Mouse (Mus musculus): ENCODE measurements at regions not wholly inside any gene's neighbourhood (a gene's known extent, or its start where the extent isn't known, plus 50 kb on each side); places are given as distances from the start of the nearest gene placed in this dataset.
A peak's percentile ranks its signal among the peaks of the same experiment; 100 is the strongest.

DNA sequence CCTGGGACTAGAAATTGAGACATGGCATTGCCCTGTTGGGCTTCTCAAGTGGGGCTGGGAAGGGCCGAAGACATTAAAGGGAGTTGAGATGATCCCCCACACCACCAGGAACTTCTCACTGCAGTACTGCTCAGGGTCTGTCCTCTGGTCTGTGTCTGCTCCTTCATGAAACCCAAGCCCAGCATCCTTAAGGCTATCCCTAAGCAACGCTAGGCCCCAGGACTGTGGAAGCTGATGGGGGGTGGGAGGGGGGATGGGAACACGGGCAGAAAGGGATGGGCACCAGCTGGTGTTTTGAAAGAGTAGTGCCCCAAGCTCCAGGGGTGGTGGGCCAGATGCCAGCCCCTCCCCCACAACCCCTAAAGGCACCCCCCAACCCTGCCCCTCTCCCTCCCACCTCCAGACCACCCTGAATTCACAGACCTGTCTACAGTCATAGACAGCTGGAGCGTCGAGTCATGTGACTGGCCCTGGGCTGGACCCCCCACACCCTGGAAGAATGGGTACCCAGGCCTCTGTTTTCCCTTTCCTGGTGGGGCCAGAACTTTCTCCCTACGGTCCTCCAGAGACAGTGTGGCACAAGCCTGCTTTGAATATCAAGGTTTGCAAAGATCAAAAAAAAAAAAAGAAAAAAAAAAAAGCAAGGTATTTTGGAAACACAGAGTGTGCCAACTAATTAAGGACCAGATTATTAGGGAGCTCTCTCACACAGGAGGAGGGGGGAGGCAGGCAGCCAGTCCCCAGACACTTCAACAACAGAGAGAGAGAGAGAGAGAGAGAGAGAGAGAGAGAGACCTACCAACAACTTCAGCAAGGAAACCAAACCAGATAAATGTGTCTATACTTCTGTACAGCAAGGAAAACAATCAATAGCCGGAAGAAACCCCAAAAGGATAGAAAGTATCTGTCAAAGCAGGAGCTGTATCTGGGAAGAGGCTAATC lies 85.1 kb downstream of the Pdgfa start:
- H3K4me3 ChIP-seq, result no peak overlapping the region
- 62% methylated on average over 7 of the region's 7 CpGs for WGBS
- H3K4me2 ChIP-seq, result no peak overlapping the region
- no peak overlapping the region for H3K27ac ChIP-seq
- H3K9me3 ChIP-seq, result no peaks in the 10 kb centered on the region
- peaks cover 10% of the 10 kb centered on the region for H3K4me1 ChIP-seq
- ATAC-seq (ENCODE audit: borderline replicate concordance, extremely low read depth, low FRiP score, low TSS enrichment), result 0 out of 2 replicates have a peak, but pooled peaks have one; percentile 29
- no peak overlapping the region for H3K9ac ChIP-seq
- no peaks in the 10 kb centered on the region for H3K36me3 ChIP-seq
- H3K27me3 ChIP-seq, result no peaks in the 10 kb centered on the region

DNA sequence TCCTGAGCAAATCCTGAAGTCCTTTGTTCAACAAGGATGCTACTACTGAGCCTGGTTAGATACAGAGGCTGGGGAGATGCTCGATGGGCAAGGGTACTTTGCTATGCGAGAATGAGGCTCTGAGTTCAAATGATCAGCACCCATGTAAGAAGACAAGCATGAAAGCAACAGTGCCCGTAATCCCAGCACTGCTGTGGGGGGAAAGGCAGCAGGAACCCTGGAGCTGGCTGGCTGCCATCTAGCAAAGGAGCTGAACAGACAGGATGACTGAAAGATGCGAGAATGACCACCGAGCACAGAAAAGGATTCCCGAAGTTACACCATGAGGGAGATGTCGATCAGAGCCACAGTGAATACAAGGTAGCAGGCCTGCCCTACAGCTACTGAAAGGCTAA lies 84.5 kb downstream of the Pdgfa start:
- 50% methylated on average over 7 of the region's 7 CpGs for WGBS
- Histone ChIP-seq H3K9ac (no peak overlapping the region), H3K4me2 (no peak overlapping the region), H3K9me3 (no peaks in the 10 kb centered on the region), H3K4me3 (no peak overlapping the region), H3K36me3 (no peaks in the 10 kb centered on the region), H3K27ac (no peak overlapping the region), H3K27me3 (no peaks in the 10 kb centered on the region), H3K4me1 (peaks cover 10% of the 10 kb centered on the region)
- ATAC-seq (ENCODE audit: borderline replicate concordance, extremely low read depth, low FRiP score, low TSS enrichment), result no peak

DNA sequence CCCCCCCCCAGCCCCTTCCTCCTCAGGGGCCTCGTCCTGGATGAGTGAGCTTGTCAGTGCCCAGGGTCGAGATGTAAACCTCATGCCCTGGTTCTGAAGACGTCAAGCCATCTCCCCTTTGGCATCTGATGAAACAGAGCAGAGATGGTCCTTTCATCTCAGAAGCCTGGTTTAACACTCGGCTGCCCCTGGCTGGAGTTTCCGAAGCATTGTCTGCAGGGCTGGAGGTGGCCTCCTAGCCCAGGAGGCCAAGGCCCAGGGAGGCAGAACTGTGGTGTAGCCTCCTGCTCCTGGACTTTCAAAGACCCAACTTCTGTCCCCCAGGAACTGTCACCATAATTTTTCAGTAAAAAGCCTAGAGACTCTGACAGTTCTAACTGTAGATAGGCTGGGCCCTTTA lies 82.1 kb downstream of the Pdgfa start:
- no peak overlapping the region for H3K4me3 ChIP-seq
- H3K27me3 ChIP-seq, result no peaks in the 10 kb centered on the region
- H3K4me2 ChIP-seq, result no peak overlapping the region
- no peak overlapping the region for H3K27ac ChIP-seq
- peaks cover 12% of the 10 kb centered on the region for H3K4me1 ChIP-seq
- no peaks in the 10 kb centered on the region for H3K36me3 ChIP-seq
- 30% methylated on average over 5 of the region's 5 CpGs for WGBS
- ATAC-seq (ENCODE audit: borderline replicate concordance, extremely low read depth, low FRiP score, low TSS enrichment), result no peak
- no peaks in the 10 kb centered on the region for H3K9me3 ChIP-seq
- no peak overlapping the region for H3K9ac ChIP-seq

DNA sequence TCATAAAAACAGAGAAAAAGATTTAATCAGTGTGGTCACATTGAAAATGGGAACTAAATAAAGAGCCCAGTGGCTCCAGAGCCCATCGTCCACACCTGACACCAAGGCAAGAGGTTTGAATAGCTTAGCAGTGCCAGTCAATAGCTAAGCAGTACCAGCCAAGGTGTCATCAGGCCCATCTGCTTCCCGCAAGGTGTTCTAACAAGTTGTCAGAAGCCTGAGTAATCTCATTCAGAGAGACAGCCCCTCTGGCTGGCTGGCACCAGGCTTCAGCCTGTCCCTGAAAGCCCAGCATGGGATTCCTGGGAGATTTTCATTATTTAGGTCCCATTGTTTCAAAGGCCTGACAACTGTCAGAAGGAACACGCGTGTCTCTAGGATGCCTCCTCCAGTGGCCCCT lies 81.7 kb downstream of the Pdgfa start:
- Histone ChIP-seq H3K36me3 (no peaks in the 10 kb centered on the region), H3K4me3 (no peak overlapping the region), H3K4me1 (peaks cover 16% of the 10 kb centered on the region), H3K9ac (no peak overlapping the region), H3K4me2 (no peak overlapping the region), H3K27me3 (no peaks in the 10 kb centered on the region), H3K9me3 (no peaks in the 10 kb centered on the region), H3K27ac (no peak overlapping the region)
- ATAC-seq (ENCODE audit: borderline replicate concordance, extremely low read depth, low FRiP score, low TSS enrichment), result no peak
- 80% methylated on average over 4 of the region's 4 CpGs for WGBS

DNA sequence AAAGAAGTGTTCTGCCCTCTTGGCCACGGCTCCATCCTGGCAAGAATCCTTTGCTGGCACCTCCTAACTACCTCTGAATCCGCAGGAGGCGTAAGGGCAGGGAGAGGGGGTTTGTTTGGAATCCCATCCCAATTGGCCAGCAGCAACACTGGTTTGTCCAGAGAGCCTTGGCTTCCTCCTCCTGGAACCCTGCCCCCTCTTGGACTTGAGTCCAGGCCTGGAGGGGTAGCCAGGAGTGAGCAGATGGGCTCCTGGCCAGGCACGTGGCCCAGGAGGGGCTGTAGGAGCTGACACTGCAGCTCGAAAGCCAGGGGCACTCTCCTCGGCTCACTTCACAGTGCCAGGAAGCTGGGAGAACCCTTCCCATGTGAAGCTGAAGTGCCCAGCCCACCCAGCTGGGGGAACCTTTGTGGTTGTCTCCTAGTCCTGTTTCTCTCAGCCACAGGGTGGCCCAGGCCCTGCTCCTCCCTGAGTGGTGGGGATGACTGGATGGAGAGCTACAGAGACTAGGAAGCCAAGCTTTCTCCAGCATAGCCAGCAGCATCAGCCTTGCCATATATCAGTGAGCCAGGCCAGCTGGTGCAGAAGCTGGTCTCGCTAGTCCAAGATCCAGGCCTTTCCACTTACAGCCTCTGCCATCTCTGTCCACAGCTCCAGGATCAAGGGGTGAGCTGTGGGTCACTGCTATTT lies 76.9 kb downstream of the Pdgfa start:
- Histone ChIP-seq H3K9ac (no peak overlapping the region), H3K4me3 (no peak overlapping the region), H3K27me3 (no peaks in the 10 kb centered on the region), H3K4me2 (no peak overlapping the region), H3K27ac (no peak overlapping the region), H3K36me3 (no peaks in the 10 kb centered on the region), H3K9me3 (no peaks in the 10 kb centered on the region), H3K4me1 (peaks cover 8% of the 10 kb centered on the region; the same call in 1 of the 2 replicates)
- peak; percentile 71 for ATAC-seq (ENCODE audit: borderline replicate concordance, extremely low read depth, low FRiP score, low TSS enrichment)
- WGBS, result 39% methylated on average over 7 of the region's 7 CpGs

- no peaks in the 10 kb centered on the region for H3K27me3 ChIP-seq
- WGBS, result 30% methylated on average over 3 of the region's 3 CpGs
- H3K4me3 ChIP-seq, result no peak overlapping the region
- H3K9me3 ChIP-seq, result no peaks in the 10 kb centered on the region
- no peaks in the 10 kb centered on the region for H3K36me3 ChIP-seq
- ATAC-seq (ENCODE audit: borderline replicate concordance, extremely low read depth, low FRiP score, low TSS enrichment), result no peak
- no peak overlapping the region for H3K9ac ChIP-seq
- no peak overlapping the region for H3K4me2 ChIP-seq
- H3K27ac ChIP-seq, result no peak overlapping the region
- peaks cover 8% of the 10 kb centered on the region; the same call in 1 of the 2 replicates for H3K4me1 ChIP-seq
These were observed 75.1 kb downstream of the Pdgfa start for GRCm38 (mm10) chr5:138922116-138922515.

Data from lung, embryonic 15.5 days (tissue).